Mouse (Mus musculus) forebrain, embryonic 11.5 days (tissue): ENCODE measurements at regions not wholly inside any gene's neighbourhood (a gene's known extent, or its start where the extent isn't known, plus 50 kb on each side); places are given as distances from the start of the nearest gene placed in this dataset.
A peak's percentile ranks its signal among the peaks of the same experiment; 100 is the strongest.

Experiments used
- ATAC-seq: fragments of 200-750 bp; cut with Nextera tagmentation; replicated peaks from 2 replicates; pipeline ENCODE4 v1.8.0; 2017; ENCODE audit warnings: moderate TSS enrichment; ENCODE audit not compliant: low FRiP score
- DNase-seq: peaks from one replicate; pipeline ENCODE4 v3.0.0-alpha.2; 2017; ENCODE audit warnings: low spot score
- H3K27ac ChIP-seq: fragments of 300-500 bp; sonication (generic); 2 replicates; pipeline ENCODE4 v1.5.1; 2014; ENCODE audit warnings: low read depth, low read length
- H3K27me3 ChIP-seq: fragments of 300-500 bp; sonication (generic); 2 replicates; pipeline ENCODE4 v1.6.1; 2014; ENCODE audit warnings: mild to moderate bottlenecking, low read length, mixed read lengths; ENCODE audit not compliant: control insufficient read depth, insufficient read depth
- H3K36me3 ChIP-seq: fragments of 300-500 bp; sonication (generic); 2 replicates; pipeline ENCODE4 v1.6.1; 2014; ENCODE audit warnings: mild to moderate bottlenecking, low read length, moderate library complexity, mixed read lengths; ENCODE audit not compliant: control insufficient read depth, insufficient read depth
- H3K4me1 ChIP-seq: fragments of 300-500 bp; sonication (generic); replicated peaks from 2 replicates; pipeline ENCODE4 v1.6.1; 2014; ENCODE audit warnings: low read length, mixed read lengths; ENCODE audit not compliant: control insufficient read depth, insufficient read depth
- H3K4me2 ChIP-seq: fragments of 300-500 bp; sonication (generic); 2 replicates; pipeline ENCODE4 v1.6.1; 2014; ENCODE audit warnings: low read depth, mild to moderate bottlenecking, low read length, moderate library complexity, mixed read lengths; ENCODE audit not compliant: severe bottlenecking
- H3K4me3 ChIP-seq: fragments of 300-500 bp; sonication (generic); 2 replicates; pipeline ENCODE4 v1.5.1; 2014; ENCODE audit warnings: low read depth, low read length
- H3K9ac ChIP-seq: fragments of 300-500 bp; sonication (generic); 2 replicates; pipeline ENCODE4 v1.6.1; 2014; ENCODE audit warnings: low read length
- H3K9me3 ChIP-seq: fragments of 300-500 bp; sonication (generic); 2 replicates; pipeline ENCODE4 v1.6.1; 2016; ENCODE audit warnings: low read length, mixed read lengths; ENCODE audit not compliant: control insufficient read depth
- WGBS: fragments of 180-500 bp; shearing (Covaris S2); extraction: QIAGEN DNeasy Blood & Tissue Kit; methylation state at CpG from one replicate; pipeline ENCODE4 v1.1.7; 2014; 5-methylcytosine and 5-hydroxymethylcytosine counted together

DNA sequence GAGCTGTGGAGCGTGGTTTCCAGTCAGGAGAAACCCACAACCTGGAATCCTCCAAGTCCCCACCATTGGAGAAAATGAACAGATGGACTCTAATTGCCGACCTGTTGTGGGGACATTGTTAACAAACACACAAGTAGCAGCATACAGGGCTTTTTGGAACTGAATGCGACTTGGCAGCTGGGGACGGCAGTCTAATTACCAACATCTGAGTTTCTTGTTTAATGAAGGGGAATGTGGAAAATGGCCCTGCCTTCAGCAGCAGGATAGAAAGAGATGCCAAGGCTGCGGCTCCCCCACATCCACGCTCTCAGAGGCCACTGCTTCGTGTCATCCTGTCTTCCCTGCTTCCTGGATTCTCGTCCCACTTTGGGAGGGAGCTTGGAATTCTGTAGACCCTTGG is 276.6 kb upstream of the Irx5 start:
- Histone ChIP-seq H3K4me2 (no peak overlapping the region), H3K9me3 (no peaks in the 10 kb centered on the region), H3K27ac (no peak overlapping the region), H3K9ac (no peak overlapping the region), H3K4me1 (0 out of 2 replicates have a peak, but pooled peaks cover 2% of the 10 kb centered on the region), H3K36me3 (no peaks in the 10 kb centered on the region), H3K4me3 (no peak overlapping the region), H3K27me3 (peaks cover 20% of the 10 kb centered on the region)
- ATAC-seq = no peak
- WGBS = 74% methylated on average over 8 of the region's 8 CpGs
- DNase-seq = no peak

DNA sequence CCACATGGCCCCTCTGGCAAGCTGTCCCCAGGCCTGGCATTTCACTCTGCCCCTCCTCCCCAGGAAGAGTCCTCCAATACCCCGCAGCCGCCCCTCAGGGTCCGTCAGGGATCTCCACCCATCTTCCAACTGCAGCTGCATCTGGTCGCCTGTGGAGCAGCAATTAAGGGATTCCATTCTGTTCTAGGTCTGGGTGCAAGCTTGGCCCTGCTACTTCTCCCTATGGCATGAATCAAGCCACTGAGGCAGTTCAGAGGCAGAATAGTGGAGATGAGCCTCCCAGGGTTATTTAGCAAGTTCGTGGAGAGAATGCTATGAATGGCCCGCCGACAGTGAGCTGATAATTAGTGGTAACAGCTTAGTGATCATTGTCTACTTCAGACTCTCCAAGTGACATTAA is 275.7 kb upstream of the Irx3 start:
- no peaks in the 10 kb centered on the region for H3K36me3 ChIP-seq
- no peak overlapping the region for H3K4me2 ChIP-seq
- H3K27ac ChIP-seq = no peak overlapping the region
- no peak overlapping the region for H3K4me3 ChIP-seq
- ATAC-seq (no peak), DNase-seq (no peak)
- WGBS = 42% methylated on average over 7 of the region's 7 CpGs
- peaks cover 46% of the 10 kb centered on the region for H3K27me3 ChIP-seq
- H3K9me3 ChIP-seq = no peaks in the 10 kb centered on the region
- peaks cover 2% of the 10 kb centered on the region; the same call in 1 of the 2 replicates for H3K4me1 ChIP-seq
- H3K9ac ChIP-seq = no peak overlapping the region

DNA sequence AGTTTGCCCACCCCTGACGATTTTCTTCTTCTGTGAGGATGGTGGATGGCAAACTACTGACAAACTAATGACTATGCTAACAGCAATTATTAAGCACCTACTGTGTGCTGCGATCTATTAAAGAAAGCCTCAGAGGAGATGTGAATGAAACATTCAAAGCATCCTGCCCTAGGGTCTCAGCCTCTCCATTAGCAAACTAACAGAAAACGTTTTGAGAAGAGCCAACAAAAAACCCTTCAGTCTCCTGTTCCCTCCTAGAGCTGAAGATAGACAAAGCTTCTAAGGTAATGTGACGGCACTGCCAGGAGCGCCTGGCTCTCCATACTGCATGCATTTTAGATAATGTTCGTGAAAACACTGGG is 270.4 kb upstream of the Irx3 start:
- WGBS = 5% methylated on average over 6 of the region's 6 CpGs
- DNase-seq (no peak), ATAC-seq (no peak)
- Histone ChIP-seq H3K4me3 (no peak overlapping the region), H3K27ac (no peak overlapping the region), H3K4me2 (no peak overlapping the region), H3K9ac (no peak overlapping the region), H3K36me3 (no peaks in the 10 kb centered on the region), H3K27me3 (peaks cover 74% of the 10 kb centered on the region), H3K4me1 (peaks cover 18% of the 10 kb centered on the region; the same call in 1 of the 2 replicates), H3K9me3 (no peaks in the 10 kb centered on the region)

DNA sequence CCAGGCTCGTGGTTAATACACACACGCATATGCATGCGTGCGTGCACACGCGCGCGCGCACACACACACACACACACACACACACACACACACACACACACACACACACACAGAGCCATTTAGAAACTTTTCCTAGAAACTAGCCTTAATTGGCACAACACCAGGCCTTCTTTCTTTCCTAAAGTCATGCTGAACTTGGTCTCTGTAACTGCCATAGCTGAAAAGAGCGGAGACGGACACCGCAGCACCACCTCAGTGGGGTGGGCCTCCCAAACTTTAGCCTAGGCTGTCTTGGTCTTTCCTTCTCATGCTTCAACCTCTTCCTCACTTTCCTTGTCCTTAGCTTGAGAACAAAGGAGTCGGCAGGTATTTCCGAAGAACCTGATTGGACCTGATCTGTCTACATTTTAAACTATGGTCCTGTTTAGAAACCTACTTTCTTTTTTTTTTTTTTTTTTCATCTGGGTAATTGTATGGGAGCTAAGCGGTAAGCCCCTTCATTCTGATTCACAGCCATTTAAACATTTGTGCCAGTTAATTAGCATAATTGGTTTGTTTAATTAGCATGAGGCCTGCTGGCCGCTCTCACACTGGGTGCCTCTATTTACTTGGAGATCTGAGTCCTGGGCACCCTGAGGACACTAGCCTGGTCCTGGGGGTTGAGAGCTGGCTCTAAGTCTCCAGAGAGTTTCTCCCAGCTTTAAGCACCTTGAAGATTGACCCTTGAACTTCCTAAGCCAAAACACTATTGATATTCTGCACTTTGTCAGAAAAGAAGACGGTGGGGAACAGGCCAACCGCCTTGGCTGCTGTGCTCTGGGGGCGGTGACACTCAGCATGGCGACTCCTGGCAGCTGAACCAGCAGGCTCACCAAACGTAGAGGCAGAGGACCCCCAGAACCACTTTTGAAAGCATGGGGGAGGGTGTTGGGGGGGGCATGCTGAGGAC is 269.7 kb upstream of the Irx3 start:
- 5% methylated on average over 21 of the region's 21 CpGs for WGBS
- peaks cover 78% of the 10 kb centered on the region for H3K27me3 ChIP-seq
- H3K9ac ChIP-seq = no peak overlapping the region
- ATAC-seq = peak; percentile 68
- H3K9me3 ChIP-seq = no peaks in the 10 kb centered on the region
- H3K27ac ChIP-seq = no peak overlapping the region; the same call in 1 of the 2 replicates
- H3K4me1 ChIP-seq = peaks cover 18% of the 10 kb centered on the region; the same call in 1 of the 2 replicates
- DNase-seq = peak; percentile 78
- H3K36me3 ChIP-seq = no peaks in the 10 kb centered on the region
- no peak overlapping the region for H3K4me3 ChIP-seq
- H3K4me2 ChIP-seq = peak overlapping the region; percentile 22; the same call in 1 of the 2 replicates

DNA sequence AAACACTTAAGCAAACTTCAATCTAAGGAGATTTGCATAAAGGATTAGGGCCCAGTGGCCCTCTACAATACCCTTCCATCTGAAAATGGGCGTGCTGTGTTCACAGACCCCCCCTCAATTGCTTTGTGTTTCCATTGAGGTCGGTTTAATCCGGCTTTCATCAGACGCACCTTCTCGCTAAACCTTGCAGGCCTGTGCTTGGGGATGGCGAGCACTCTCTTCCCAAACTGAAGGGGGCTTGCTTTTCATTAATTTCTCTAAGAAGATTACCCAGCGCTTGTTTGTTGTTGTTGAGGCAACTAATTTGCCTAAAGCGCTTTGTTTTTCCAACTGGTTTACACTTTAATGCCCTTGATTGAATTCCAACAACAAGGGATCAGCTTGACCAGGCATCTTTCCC is 268.8 kb upstream of the Irx3 start:
- WGBS = 3% methylated on average over 8 of the region's 8 CpGs
- Histone ChIP-seq H3K4me1 (peaks cover 19% of the 10 kb centered on the region; the same call in 1 of the 2 replicates), H3K27ac (no peak overlapping the region), H3K27me3 (peaks cover 80% of the 10 kb centered on the region), H3K9ac (no peak overlapping the region), H3K9me3 (no peaks in the 10 kb centered on the region), H3K4me2 (no peak overlapping the region), H3K36me3 (no peaks in the 10 kb centered on the region), H3K4me3 (no peak overlapping the region)
- peak; percentile 79 for ATAC-seq
- peak; percentile 68 for DNase-seq

DNA sequence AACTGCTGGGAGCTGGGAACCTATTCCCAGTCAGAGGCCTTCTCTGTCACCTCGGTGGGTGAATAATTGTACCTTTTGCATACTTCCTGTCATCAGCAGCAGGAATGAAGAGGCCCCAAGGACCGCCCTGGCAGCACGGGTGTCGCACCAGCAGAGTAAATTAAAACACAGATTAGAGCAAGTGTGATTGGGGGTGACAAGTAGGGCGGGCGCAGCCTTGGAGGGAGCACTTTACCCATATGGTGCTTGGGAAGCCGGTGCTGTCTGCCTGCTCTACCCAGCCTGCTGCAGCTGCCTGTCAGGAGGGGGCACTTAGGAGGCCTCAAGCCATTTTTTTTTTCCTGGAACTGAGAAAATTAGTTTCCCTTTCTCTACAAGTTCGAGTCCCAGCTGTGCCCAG is 264.6 kb upstream of the Irx3 start:
- H3K4me1 ChIP-seq = peaks cover 20% of the 10 kb centered on the region; the same call in 1 of the 2 replicates
- no peak overlapping the region for H3K4me2 ChIP-seq
- no peak for DNase-seq
- H3K9ac ChIP-seq = no peak overlapping the region
- H3K27ac ChIP-seq = no peak overlapping the region
- WGBS = 19% methylated on average over 8 of the region's 8 CpGs
- no peaks in the 10 kb centered on the region for H3K9me3 ChIP-seq
- H3K36me3 ChIP-seq = no peaks in the 10 kb centered on the region
- no peak overlapping the region for H3K4me3 ChIP-seq
- ATAC-seq = no peak
- H3K27me3 ChIP-seq = peaks cover 85% of the 10 kb centered on the region

DNA sequence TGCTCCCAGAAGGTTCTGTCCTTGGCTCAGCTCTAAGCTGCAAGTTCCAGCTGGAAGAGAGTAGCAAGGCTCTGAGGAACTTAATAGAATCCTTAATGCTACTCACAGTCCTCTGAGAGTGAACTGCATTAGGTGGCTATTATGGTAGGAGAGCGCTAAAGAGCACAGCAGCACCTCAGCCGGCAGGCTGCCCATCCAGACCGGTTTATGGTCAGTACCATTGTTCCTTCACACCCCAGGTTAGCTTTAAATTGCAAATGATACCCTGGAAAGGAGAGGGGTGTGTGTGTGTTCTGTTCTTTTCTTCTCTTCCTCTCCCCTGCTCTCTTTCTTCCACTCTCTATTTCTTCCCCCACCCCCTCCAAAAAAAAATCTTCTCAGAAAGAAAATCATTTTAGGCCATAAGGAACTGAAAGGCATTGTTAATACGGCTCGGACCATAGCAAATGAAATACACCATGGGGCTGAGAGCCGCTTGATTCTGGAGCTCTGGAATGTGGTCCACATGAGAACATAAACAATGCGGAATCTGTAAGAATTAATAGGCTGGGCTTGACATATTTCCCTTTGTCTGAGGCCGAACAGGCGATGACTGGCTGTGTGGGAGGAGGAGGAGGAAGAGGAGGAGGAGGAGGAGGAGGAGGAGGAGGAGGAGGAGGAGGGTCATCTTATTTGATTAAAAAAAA is 263.8 kb upstream of the Irx3 start:
- ATAC-seq (no peak), DNase-seq (no peak)
- Histone ChIP-seq H3K36me3 (no peaks in the 10 kb centered on the region), H3K27ac (no peak overlapping the region), H3K4me1 (peaks cover 17% of the 10 kb centered on the region; the same call in 1 of the 2 replicates), H3K9me3 (no peaks in the 10 kb centered on the region), H3K9ac (no peak overlapping the region), H3K4me2 (no peak overlapping the region), H3K4me3 (no peak overlapping the region), H3K27me3 (peaks cover 92% of the 10 kb centered on the region)
- 2% methylated on average over 9 of the region's 9 CpGs for WGBS

DNA sequence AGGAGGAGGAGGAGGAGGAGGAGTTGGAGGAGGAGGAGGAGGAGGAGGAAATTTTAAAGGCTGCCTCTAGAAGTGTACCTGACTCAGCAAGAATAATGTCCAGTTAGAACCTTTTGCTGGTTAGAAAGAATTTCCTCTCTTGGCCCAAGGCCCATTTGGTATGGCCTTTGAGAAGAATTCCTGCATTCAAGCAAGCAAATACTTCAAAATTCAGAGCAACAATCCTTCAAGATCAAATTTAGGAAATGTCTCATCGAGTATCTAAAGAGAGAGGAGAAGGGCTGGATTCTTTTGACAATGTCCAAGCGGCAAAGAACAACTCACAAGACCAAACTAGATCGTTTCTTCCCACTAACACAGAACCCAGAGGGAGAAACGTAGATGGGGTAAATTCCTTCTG is 263.1 kb upstream of the Irx3 start:
- H3K4me2 ChIP-seq = no peak overlapping the region
- no peak for ATAC-seq
- no peaks in the 10 kb centered on the region for H3K36me3 ChIP-seq
- H3K4me1 ChIP-seq = peaks cover 12% of the 10 kb centered on the region; the same call in 1 of the 2 replicates
- no peaks in the 10 kb centered on the region for H3K9me3 ChIP-seq
- no peak for DNase-seq
- H3K27me3 ChIP-seq = peaks cover 97% of the 10 kb centered on the region
- no peak overlapping the region for H3K9ac ChIP-seq
- H3K27ac ChIP-seq = no peak overlapping the region
- H3K4me3 ChIP-seq = no peak overlapping the region
- whole genome bisulfite sequencing = 16% methylated on average over 4 of the region's 4 CpGs
